Mouse (Mus musculus) CD4-positive helper T cell, adult 2 months (primary cell): Measurements from ENCODE around the gene Mettl3.
A peak's percentile ranks its signal among the peaks of the same experiment; 100 is the strongest.
"Not testable (repeated sequence)": the region's sequence is repeated elsewhere in the genome, so short reads cannot be mapped to it uniquely, and the experiment has no call there.

Source experiments
- DNase-seq: peaks from one replicate; pipeline ENCODE4 v3.0.0-alpha.2; 2012; ENCODE audit warnings: low read depth, missing footprints, low spot score

The Mettl3 gene

GRCm38 (mm10) chr14:52304644-52305271, at the start of gene Mettl3:
Gene Mettl3, minus strand, starts transcription at chr14:52305128.
- DNase-seq = peak; percentile 93

GRCm38 (mm10) chr14:52339512-52339852, 34.6 kb upstream of the Mettl3 start:
- no peak for DNase-seq

- peak; percentile 77 for DNase-seq
These were observed 34.0 kb upstream of the Mettl3 start for GRCm38 (mm10) chr14:52338751-52339511.

GRCm38 (mm10) chr14:52332171-52332570, 27.2 kb upstream of the Mettl3 start:
- no peak for DNase-seq

GRCm38 (mm10) chr14:52331069-52331750, 26.3 kb upstream of the Mettl3 start:
- no peak for DNase-seq

- DNase-seq = no peak
These were observed 23.2 kb upstream of the Mettl3 start, which contains the start of gene Sall2 for GRCm38 (mm10) chr14:52327910-52328812. Gene Sall2, minus strand, starts transcription at chr14:52328762.

GRCm38 (mm10) chr14:52327375-52327901, 22.5 kb upstream of the Mettl3 start:
- DNase-seq = no peak

GRCm38 (mm10) chr14:52325890-52326289, 21.0 kb upstream of the Mettl3 start:
- no peak for DNase-seq

- no peak for DNase-seq
These were observed 14.4 kb upstream of the Mettl3 start for GRCm38 (mm10) chr14:52319361-52319760.

GRCm38 (mm10) chr14:52316441-52317225, 11.7 kb upstream of the Mettl3 start:
- peak; percentile 21 for DNase-seq

GRCm38 (mm10) chr14:52315792-52316440, 11.0 kb upstream of the Mettl3 start:
- peak; percentile 69 for DNase-seq

GRCm38 (mm10) chr14:52315283-52315780, 10.4 kb upstream of the Mettl3 start:
- no peak for DNase-seq

- no peak for DNase-seq
These were observed 9.9 kb upstream of the Mettl3 start for GRCm38 (mm10) chr14:52314808-52315150.

- no peak for DNase-seq
These were observed 9.2 kb upstream of the Mettl3 start for GRCm38 (mm10) chr14:52313931-52314807.

- no peak for DNase-seq
These were observed 6.0 kb upstream of the Mettl3 start for GRCm38 (mm10) chr14:52310906-52311305.

GRCm38 (mm10) chr14:52310343-52310742, 5.4 kb upstream of the Mettl3 start:
- DNase-seq = not testable (repeated sequence)

GRCm38 (mm10) chr14:52306100-52306499, 1.2 kb upstream of the Mettl3 start:
- no peak for DNase-seq

- DNase-seq = not testable (repeated sequence)
These were observed 1.4 kb downstream of the Mettl3 start for GRCm38 (mm10) chr14:52303517-52303916.
